16 mouse cellular contexts compared by ENCODE assay signal in the genomic region with DNA sequence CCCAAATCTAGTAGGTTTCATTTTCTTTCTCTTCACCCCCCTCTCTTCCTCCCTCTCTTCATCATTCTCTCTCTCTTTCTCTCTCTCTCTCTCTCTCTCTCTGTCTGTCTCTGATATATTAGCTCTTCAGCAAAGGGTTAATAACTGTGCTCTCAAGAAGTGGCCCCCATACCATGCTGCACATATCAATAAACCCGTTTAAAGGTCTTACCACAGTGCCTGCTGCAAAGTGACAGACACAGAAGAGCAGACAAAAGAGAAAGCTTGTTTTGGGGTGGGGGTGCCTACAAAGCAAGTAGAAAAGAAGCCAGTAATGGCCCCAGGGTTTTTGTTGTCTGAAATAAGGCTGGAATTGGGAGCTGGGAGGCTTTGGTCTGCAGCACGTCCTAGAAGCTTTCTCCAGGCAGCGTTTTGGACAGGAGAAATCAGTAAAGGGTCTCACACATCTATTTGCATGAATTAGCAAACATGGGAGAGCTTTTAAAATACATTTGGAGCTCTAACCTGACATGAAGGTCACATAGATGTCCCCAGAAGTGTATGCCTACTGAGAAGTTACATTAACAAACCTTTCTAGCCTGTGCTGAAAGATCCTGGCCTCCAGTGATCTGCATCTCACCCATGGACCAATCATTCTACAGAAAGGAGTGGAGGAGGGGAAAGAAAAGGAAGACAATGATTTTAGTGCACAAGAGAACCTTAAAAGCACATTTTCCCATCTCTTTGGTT.
DNase-seq lines count a peak whose midpoint lies in the region; ATAC-seq and TF ChIP-seq lines count a peak whose summit lies in the region.
"Had no signal": no experiment of that assay in that cellular context is flagged by ENCODE, and none has a peak within 500 bp of the region (broad histone marks: within the 10 kb centered on the region; RNA-seq: fewer than 3 reads in every experiment).

No protein-coding gene starts in this region.

- no peaks in the 10 kb centered on the region for H3K27me3 ChIP-seq in forebrain, embryonic 15.5 days
- H3K27me3 ChIP-seq in hindbrain, postnatal 0 days (ENCODE audit: insufficient read depth, low read length): no peaks in the 10 kb centered on the region
- no peaks in the 10 kb centered on the region for H3K27me3 ChIP-seq in neural tube, embryonic 13.5 days
- H3K27me3 ChIP-seq: embryonic facial prominence, embryonic 13.5 days had no signal

- peak; percentile 29 for ATAC-seq in forebrain, embryonic 15.5 days (replicated peaks)
- ATAC-seq in hindbrain, postnatal 0 days: peak; percentile 46; the same call in 1 of the 2 replicates
- peak; percentile 68 for ATAC-seq in neural tube, embryonic 13.5 days (ENCODE audit: low read depth)
- ATAC-seq in megakaryocyte-erythroid progenitor cell, adult 5-6 weeks (replicated peaks; ENCODE audit: low FRiP score, low TSS enrichment, poor library complexity, severe bottlenecking): no peak
- ATAC-seq: inflammation-experienced regulatory T-cells, adult 6 months had no signal

- no peak for TF ChIP-seq CTCF in layer of hippocampus, adult 2 months (conservative IDR thresholded peaks at IDR 0.05)
- no peak for TF ChIP-seq CTCF in hindbrain, postnatal 0 days (IDR thresholded peaks at IDR 0.05; ENCODE audit: low read depth)

- no peak overlapping the region for H3K4me3 ChIP-seq in layer of hippocampus, adult 2 months
- no peak overlapping the region for H3K4me3 ChIP-seq in forebrain, embryonic 15.5 days
- no peak overlapping the region for H3K4me3 ChIP-seq in hindbrain, postnatal 0 days (ENCODE audit: low read length)
- H3K4me3 ChIP-seq in neural tube, embryonic 13.5 days: no peak overlapping the region
- H3K4me3 ChIP-seq: embryonic facial prominence, embryonic 13.5 days; limb, embryonic 13.5 days had no signal

- H3K27ac ChIP-seq in layer of hippocampus, adult 2 months: peak overlapping the region; percentile 79
- H3K27ac ChIP-seq in forebrain, embryonic 15.5 days (replicated peaks): peak overlapping the region; percentile 82
- peak overlapping the region; percentile 75 for H3K27ac ChIP-seq in hindbrain, postnatal 0 days
- peak overlapping the region; percentile 74 for H3K27ac ChIP-seq in neural tube, embryonic 13.5 days (replicated peaks)
- H3K27ac ChIP-seq: embryonic facial prominence, embryonic 13.5 days; kidney, postnatal 0 days; limb, embryonic 13.5 days; macrophage had no signal

- no peak overlapping the region; the same call in 1 of the 2 replicates for H3K4me2 ChIP-seq in forebrain, embryonic 15.5 days (replicated peaks)
- no peak overlapping the region for H3K4me2 ChIP-seq in hindbrain, postnatal 0 days (ENCODE audit: low read depth, low read length)
- no peak overlapping the region for H3K4me2 ChIP-seq in neural tube, embryonic 13.5 days
- H3K4me2 ChIP-seq: embryonic facial prominence, embryonic 13.5 days; limb, embryonic 13.5 days had no signal

- H3K9me3 ChIP-seq in forebrain, embryonic 15.5 days: no peaks in the 10 kb centered on the region
- no peaks in the 10 kb centered on the region for H3K9me3 ChIP-seq in hindbrain, postnatal 0 days (ENCODE audit: low read length)
- H3K9me3 ChIP-seq in neural tube, embryonic 13.5 days: no peaks in the 10 kb centered on the region
- H3K9me3 ChIP-seq: embryonic facial prominence, embryonic 13.5 days; limb, embryonic 13.5 days had no signal

- 0% methylated on average over 3 of the region's 3 CpGs for WGBS in forebrain, embryonic 15.5 days
- 2% methylated on average over 3 of the region's 3 CpGs for WGBS in hindbrain, postnatal 0 days
- WGBS in neural tube, embryonic 13.5 days: 8% methylated on average over 3 of the region's 3 CpGs

- no peaks in the 10 kb centered on the region for H3K36me3 ChIP-seq in forebrain, embryonic 15.5 days
- no peaks in the 10 kb centered on the region for H3K36me3 ChIP-seq in hindbrain, postnatal 0 days (ENCODE audit: insufficient read depth, low read length)
- H3K36me3 ChIP-seq in neural tube, embryonic 13.5 days: no peaks in the 10 kb centered on the region
- H3K36me3 ChIP-seq: embryonic facial prominence, embryonic 13.5 days; limb, embryonic 13.5 days had no signal

- H3K9ac ChIP-seq in forebrain, embryonic 15.5 days (replicated peaks): 0 out of 2 replicates have a peak overlapping the region, but pooled peaks have one; percentile 3
- H3K9ac ChIP-seq in hindbrain, postnatal 0 days (replicated peaks; ENCODE audit: low read length): no peak overlapping the region
- no peak overlapping the region for H3K9ac ChIP-seq in neural tube, embryonic 13.5 days
- H3K9ac ChIP-seq: embryonic facial prominence, embryonic 13.5 days; limb, embryonic 13.5 days had no signal

- DNase-seq in layer of hippocampus, adult 2 months (ENCODE audit: low spot score in 2 of 2): no peak
- no peak for DNase-seq in layer of hippocampus, postnatal 14 days (ENCODE audit: low spot score in 2 of 2)
- peak; percentile 20 for DNase-seq in hindbrain, postnatal 0 days (ENCODE audit: low spot score)
- no peak for DNase-seq in right cerebral cortex, postnatal 4 days
- DNase-seq in ovary, adult 18-20 months (ENCODE audit: low spot score): no peak
- DNase-seq: adrenal gland, adult 2 months; cerebellum, adult 9-11 months; thymus, adult 2 months had no signal

- peaks cover 29% of the 10 kb centered on the region for H3K4me1 ChIP-seq in forebrain, embryonic 15.5 days
- peaks cover 8% of the 10 kb centered on the region for H3K4me1 ChIP-seq in hindbrain, postnatal 0 days (ENCODE audit: insufficient read depth, low read length)
- H3K4me1 ChIP-seq in neural tube, embryonic 13.5 days (replicated peaks): peaks cover 26% of the 10 kb centered on the region
